Mouse (Mus musculus) lung, adult 2 months (tissue): Measurements from ENCODE around the gene Gm13030.

Source experiments
- CTCF ChIP-seq: fragments of 200-500 bp; IDR thresholded peaks from 2 replicates; pipeline ENCODE4 v1.5.1; 2011; ENCODE audit warnings: mild to moderate bottlenecking, low read length, control low read depth; ENCODE audit not compliant: insufficient read depth
- POLR2A ChIP-seq: fragments of 200-500 bp; IDR thresholded peaks from 2 replicates; pipeline ENCODE4 v1.6.1; 2011; ENCODE audit warnings: low read depth, mild to moderate bottlenecking, control low read depth, low read length, borderline replicate concordance; ENCODE audit errors: extremely low read depth

DNA sequence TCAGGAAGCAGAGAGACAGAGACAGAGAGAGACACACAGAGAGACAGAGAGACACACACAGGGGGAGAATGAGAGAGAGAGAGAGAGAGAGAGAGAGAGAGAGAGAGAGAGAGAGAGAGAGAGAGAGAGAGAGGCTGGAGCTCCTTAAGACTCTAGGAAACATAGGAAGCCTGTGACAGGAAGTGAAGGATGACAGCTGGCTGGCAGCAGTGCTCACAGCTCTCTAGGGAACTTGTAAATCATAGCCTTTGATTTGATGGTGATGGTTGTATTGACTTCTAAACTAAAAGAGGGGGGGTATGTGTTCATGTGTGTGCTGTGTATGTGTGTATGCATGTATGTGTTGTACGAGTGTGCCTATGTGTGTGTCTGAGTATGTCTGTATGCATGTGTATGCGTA is 2.2 kb upstream of the Gm13030 start:
- TF ChIP-seq CTCF: no peak
- no peak for TF ChIP-seq POLR2A
